Mouse (Mus musculus): ENCODE measurements around the gene Anapc10. TPM values are rescaled to one million over a fixed set of nuclear protein-coding genes. Genes with fewer than 3 reads are reported as not detected.
"Not testable (repeated sequence)": the region's sequence is repeated elsewhere in the genome, so short reads cannot be mapped to it uniquely, and the experiment has no call there.

The Anapc10 gene
- polyA plus RNA-seq, 1 experiment from 2014 or later: 40.9 TPM

- WGBS: 93% methylated on average over 1 of the region's 1 CpGs
- DNase-seq (ENCODE audit: low spot score): no peak
- no peak overlapping the region for H3K4me3 ChIP-seq
- no peaks in the 10 kb centered on the region for H3K4me1 ChIP-seq (replicated peaks)
- no peaks in the 10 kb centered on the region for H3K9me3 ChIP-seq
- peaks cover 51% of the 10 kb centered on the region for H3K36me3 ChIP-seq
- no peaks in the 10 kb centered on the region for H3K27me3 ChIP-seq (ENCODE audit: insufficient read depth, poor library complexity, severe bottlenecking)
- H3K27ac ChIP-seq: no peak overlapping the region
These were observed 16.3 kb downstream of the Anapc10 start for GRCm38 (mm10) chr8:79727900-79728299.

DNA sequence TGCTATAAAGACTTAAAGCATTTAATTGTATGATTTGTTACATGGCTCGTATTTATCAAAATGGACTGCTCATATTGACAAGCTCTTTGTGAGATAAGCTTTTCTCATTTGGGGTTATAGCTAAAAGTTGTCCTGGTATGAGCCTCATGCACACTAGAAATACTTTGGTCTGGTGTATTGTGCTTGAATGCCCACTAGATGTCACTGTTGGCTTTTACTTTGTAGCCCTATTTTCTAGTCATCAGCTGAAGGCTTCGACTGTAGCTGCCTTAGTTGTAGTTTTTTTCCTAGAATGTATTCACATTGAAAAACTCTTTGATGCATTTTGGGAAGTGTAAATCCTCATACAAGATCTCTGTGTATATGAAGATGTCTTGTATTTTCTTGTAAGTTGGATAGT, 22.7 kb downstream of the Anapc10 start:
- Histone ChIP-seq H3K27ac (no peak overlapping the region), H3K27me3 (ENCODE audit: insufficient read depth, poor library complexity, severe bottlenecking) (no peaks in the 10 kb centered on the region), H3K36me3 (peaks cover 32% of the 10 kb centered on the region), H3K4me1 (replicated peaks) (no peaks in the 10 kb centered on the region), H3K4me3 (no peak overlapping the region), H3K9me3 (no peaks in the 10 kb centered on the region)
- DNase-seq (ENCODE audit: low spot score): no peak
- 36% methylated on average over 2 of the region's 2 CpGs for WGBS

GRCm38 (mm10) chr8:79748171-79748570, 36.6 kb downstream of the Anapc10 start:
- no peaks in the 10 kb centered on the region for H3K27me3 ChIP-seq (ENCODE audit: insufficient read depth, poor library complexity, severe bottlenecking)
- H3K27ac ChIP-seq: no peak overlapping the region
- H3K36me3 ChIP-seq: peaks cover 22% of the 10 kb centered on the region
- DNase-seq (ENCODE audit: low spot score): no peak
- H3K9me3 ChIP-seq: no peaks in the 10 kb centered on the region
- 0 out of 2 replicates have a peak, but pooled peaks cover 7% of the 10 kb centered on the region for H3K4me1 ChIP-seq (replicated peaks)
- WGBS: 46% methylated on average over 2 of the region's 2 CpGs
- no peak overlapping the region for H3K4me3 ChIP-seq

DNA sequence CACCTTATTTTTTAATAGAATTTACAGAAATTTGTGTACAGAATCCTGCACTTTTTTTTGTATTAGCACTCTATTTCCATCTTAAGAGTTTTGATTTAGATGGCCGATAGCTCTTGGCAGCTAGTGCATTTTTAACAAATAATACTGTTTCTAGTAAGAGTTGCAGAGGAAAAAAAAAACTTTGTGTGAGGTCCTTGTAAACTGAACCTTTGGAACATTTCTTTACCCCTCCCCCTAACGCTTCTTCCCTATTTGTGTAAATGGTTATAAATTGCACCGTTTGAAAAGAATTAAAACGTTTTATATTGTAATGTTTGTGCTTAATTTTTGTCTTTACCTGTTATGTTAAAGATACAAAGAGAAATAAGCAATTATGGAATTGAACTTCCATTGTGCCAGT, 37.0 kb downstream of the Anapc10 start:
- WGBS: 75% methylated on average over 4 of the region's 4 CpGs
- peaks cover 23% of the 10 kb centered on the region for H3K36me3 ChIP-seq
- H3K4me1 ChIP-seq (replicated peaks): 0 out of 2 replicates have a peak, but pooled peaks cover 7% of the 10 kb centered on the region
- no peak for DNase-seq (ENCODE audit: low spot score)
- no peaks in the 10 kb centered on the region for H3K27me3 ChIP-seq (ENCODE audit: insufficient read depth, poor library complexity, severe bottlenecking)
- H3K27ac ChIP-seq: no peak overlapping the region
- H3K9me3 ChIP-seq: no peaks in the 10 kb centered on the region
- no peak overlapping the region for H3K4me3 ChIP-seq

- DNase-seq (ENCODE audit: low spot score): no peak
- no peaks in the 10 kb centered on the region for H3K9me3 ChIP-seq
- WGBS: 76% methylated on average over 2 of the region's 2 CpGs
- H3K4me1 ChIP-seq (replicated peaks): 0 out of 2 replicates have a peak, but pooled peaks cover 7% of the 10 kb centered on the region
- no peak overlapping the region for H3K27ac ChIP-seq
- peaks cover 20% of the 10 kb centered on the region for H3K36me3 ChIP-seq
- H3K4me3 ChIP-seq: no peak overlapping the region
- no peaks in the 10 kb centered on the region for H3K27me3 ChIP-seq (ENCODE audit: insufficient read depth, poor library complexity, severe bottlenecking)
These were observed 38.7 kb downstream of the Anapc10 start for GRCm38 (mm10) chr8:79750305-79750704.

DNA sequence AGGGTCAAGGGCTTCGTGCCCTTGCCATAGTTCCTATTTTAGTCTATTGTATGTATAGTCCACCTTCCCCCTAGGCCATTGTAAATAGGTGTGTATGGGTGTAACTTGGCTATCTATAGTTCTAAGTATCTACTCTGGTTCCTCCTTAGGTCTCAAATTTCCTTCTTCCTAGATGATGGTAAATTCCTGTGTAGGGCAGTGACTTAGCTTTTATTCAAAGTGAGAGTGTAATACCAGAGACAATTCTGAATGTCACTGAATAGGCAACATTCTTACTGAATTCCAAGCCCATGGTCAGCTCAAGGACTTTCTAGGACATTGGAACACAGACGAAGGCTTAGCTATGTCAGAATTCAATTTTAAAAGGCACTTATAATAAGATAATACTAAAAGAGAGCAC, 83.3 kb downstream of the Anapc10 start:
- not testable (repeated sequence) for H3K27me3 ChIP-seq (ENCODE audit: insufficient read depth, poor library complexity, severe bottlenecking); DNase-seq (ENCODE audit: low spot score); H3K9me3 ChIP-seq; H3K4me1 ChIP-seq (replicated peaks); H3K4me3 ChIP-seq; H3K36me3 ChIP-seq; H3K27ac ChIP-seq
- 91% methylated on average over 2 of the region's 2 CpGs for WGBS

DNA sequence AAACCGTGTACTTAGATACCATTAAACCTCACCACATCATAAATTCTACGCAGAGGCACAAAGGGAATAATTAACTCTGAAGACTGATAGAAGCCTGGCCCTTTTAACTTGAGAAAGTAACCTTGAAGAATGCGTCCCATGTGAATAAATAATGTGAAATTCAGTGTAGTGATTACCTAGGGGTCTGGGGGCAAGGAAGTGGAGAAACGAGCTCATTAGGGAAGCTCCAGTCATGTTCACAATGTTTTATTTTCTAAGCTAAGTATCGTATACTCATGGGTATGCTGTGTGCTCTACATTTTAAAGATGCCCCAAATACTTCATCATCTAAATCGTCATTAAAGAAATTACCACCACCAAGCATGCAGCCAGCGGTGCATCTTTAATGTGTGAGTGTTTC, 85.1 kb downstream of the Anapc10 start:
- Histone ChIP-seq H3K27ac (no peak overlapping the region), H3K27me3 (ENCODE audit: insufficient read depth, poor library complexity, severe bottlenecking) (no peaks in the 10 kb centered on the region), H3K4me1 (replicated peaks) (no peaks in the 10 kb centered on the region), H3K9me3 (no peaks in the 10 kb centered on the region), H3K4me3 (no peak overlapping the region), H3K36me3 (no peaks in the 10 kb centered on the region)
- no peak for DNase-seq (ENCODE audit: low spot score)
- 88% methylated on average over 7 of the region's 7 CpGs for WGBS

- no peak for DNase-seq (ENCODE audit: low spot score)
- Histone ChIP-seq H3K4me3 (no peak overlapping the region), H3K36me3 (no peaks in the 10 kb centered on the region), H3K27me3 (ENCODE audit: insufficient read depth, poor library complexity, severe bottlenecking) (no peaks in the 10 kb centered on the region), H3K9me3 (no peaks in the 10 kb centered on the region), H3K4me1 (replicated peaks) (no peaks in the 10 kb centered on the region), H3K27ac (no peak overlapping the region)
- WGBS: 82% methylated on average over 6 of the region's 6 CpGs
These were observed 92.9 kb downstream of the Anapc10 start for GRCm38 (mm10) chr8:79804499-79804898.

DNA sequence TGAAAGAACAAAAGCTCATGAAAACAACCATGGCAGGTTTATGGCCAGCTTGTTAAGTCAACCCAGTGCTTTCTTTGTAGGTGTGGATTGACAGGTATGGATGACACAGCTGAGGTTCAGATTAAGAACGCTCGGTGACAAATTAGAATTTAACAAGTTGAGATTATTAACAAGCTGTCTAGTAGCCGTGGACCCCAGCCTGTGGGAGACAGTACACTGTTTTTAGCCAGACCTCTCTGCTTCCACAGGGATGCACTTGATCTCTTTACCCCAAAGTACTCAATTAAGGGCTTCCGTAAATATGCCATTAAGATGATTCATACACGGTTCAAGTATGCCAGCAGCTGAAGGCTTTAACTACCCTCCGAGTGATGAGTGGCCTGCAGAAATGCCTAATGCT, 95.4 kb downstream of the Anapc10 start:
- H3K9me3 ChIP-seq: no peaks in the 10 kb centered on the region
- no peaks in the 10 kb centered on the region for H3K36me3 ChIP-seq
- H3K27ac ChIP-seq: no peak overlapping the region
- DNase-seq (ENCODE audit: low spot score): no peak
- H3K27me3 ChIP-seq (ENCODE audit: insufficient read depth, poor library complexity, severe bottlenecking): no peaks in the 10 kb centered on the region
- no peak overlapping the region for H3K4me3 ChIP-seq
- 81% methylated on average over 6 of the region's 6 CpGs for WGBS
- no peaks in the 10 kb centered on the region for H3K4me1 ChIP-seq (replicated peaks)

DNA sequence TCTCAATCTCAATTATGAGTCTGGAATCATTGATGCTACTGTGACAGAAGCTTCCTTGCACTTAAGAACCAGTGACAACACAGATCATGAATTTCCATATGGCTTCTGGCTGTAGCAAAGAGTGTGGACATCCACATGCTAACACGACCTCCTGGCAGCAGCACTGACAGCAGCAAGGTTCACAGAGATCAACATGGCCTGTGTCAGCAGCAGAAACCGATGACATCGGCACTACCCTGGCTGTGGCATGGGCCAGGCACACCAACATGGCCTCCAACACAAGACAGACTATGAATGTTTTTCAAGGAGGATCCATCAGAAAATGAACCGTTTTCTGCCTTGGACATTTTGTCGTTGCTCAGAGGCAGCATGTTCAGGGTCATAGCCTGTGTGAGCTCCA, 114.9 kb downstream of the Anapc10 start:
- H3K27me3 ChIP-seq (ENCODE audit: insufficient read depth, poor library complexity, severe bottlenecking): no peaks in the 10 kb centered on the region
- H3K4me3 ChIP-seq: no peak overlapping the region
- no peaks in the 10 kb centered on the region for H3K9me3 ChIP-seq
- no peaks in the 10 kb centered on the region for H3K36me3 ChIP-seq
- H3K27ac ChIP-seq: no peak overlapping the region
- no peak for DNase-seq (ENCODE audit: low spot score)
- WGBS: 87% methylated on average over 5 of the region's 5 CpGs
- peaks cover 8% of the 10 kb centered on the region for H3K4me1 ChIP-seq (replicated peaks)

Other genes starting within 250 kb of the Anapc10 start
- 12.1 and 15.5 TPM in 2 replicates for gene Otud4, start 72.2 kb upstream of the Anapc10 start, polyA plus RNA-seq (2016; fragmentation: Nextera tagmentation; extraction: Ambion mirVana)
- gene Abce1, start 80 bp upstream of the Anapc10 start, polyA plus RNA-seq (2016; fragmentation: Nextera tagmentation; extraction: Ambion mirVana): 102 and 130 TPM in 2 replicates